Mouse (Mus musculus): ENCODE results near the gene Pde10a.

- TF ChIP-seq EP300 (IDR thresholded peaks at IDR 0.05; ENCODE audit: low read depth) (no peak), CTCF (IDR thresholded peaks at IDR 0.05; ENCODE audit: low read depth) (no peak)
Measured at GRCm38 (mm10) chr17:8799296-8799731, 274.1 kb downstream of the Pde10a start.

All from heart, postnatal 0 days (tissue).